10 mouse cellular contexts compared by ENCODE assay signal in the genomic region with DNA sequence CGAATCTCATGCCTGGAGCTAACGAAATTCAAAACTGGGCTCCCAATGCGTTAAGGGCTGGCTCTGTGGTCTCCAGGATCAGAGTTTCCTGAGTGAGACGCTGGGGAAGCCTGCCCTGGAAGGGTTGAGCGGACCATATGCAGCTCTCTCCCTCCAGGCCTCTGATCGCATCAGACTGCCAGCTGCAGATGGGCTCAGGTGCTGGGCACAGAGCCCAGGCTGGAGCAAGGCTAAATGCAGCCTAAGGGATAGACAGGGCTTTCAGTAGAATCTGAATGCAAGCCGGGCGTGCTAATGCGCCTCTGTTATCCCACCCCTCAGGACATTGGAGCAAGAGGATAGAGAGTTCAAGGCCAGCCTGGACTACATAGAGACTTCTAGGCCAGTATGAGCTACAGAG. TPM values are rescaled to one million over a fixed set of nuclear protein-coding genes. Genes with fewer than 3 reads are reported as not detected.
A peak's percentile ranks its signal among the peaks of the same experiment; 100 is the strongest.
DNase-seq lines count a peak whose midpoint lies in the region; ATAC-seq and TF ChIP-seq lines count a peak whose summit lies in the region.
"Had no signal": no experiment of that assay in that cellular context is flagged by ENCODE, and none has a peak within 500 bp of the region (broad histone marks: within the 10 kb centered on the region; RNA-seq: fewer than 3 reads in every experiment).

No protein-coding gene starts in this region.

- TF ChIP-seq CTCF in gastrocnemius, adult 2 months (IDR thresholded peaks at IDR 0.05) = no peak

- H3K27me3 ChIP-seq in embryonic facial prominence, embryonic 13.5 days = no peaks in the 10 kb centered on the region
- peaks cover 26% of the 10 kb centered on the region for H3K27me3 ChIP-seq in embryonic facial prominence, embryonic 10.5 days (replicated peaks; ENCODE audit: low read depth, poor library complexity, severe bottlenecking)
- no peaks in the 10 kb centered on the region for H3K27me3 ChIP-seq in lung, embryonic 15.5 days
- H3K27me3 ChIP-seq in neural tube, embryonic 12.5 days (replicated peaks) = no peaks in the 10 kb centered on the region

- intact Hi-C loops in gastrocnemius, adult 2 months (cut with DNase I) = no loop called here

- H3K9me3 ChIP-seq in embryonic facial prominence, embryonic 13.5 days = no peaks in the 10 kb centered on the region
- H3K9me3 ChIP-seq in embryonic facial prominence, embryonic 10.5 days = no peaks in the 10 kb centered on the region
- H3K9me3 ChIP-seq in lung, embryonic 15.5 days = no peaks in the 10 kb centered on the region
- no peaks in the 10 kb centered on the region for H3K9me3 ChIP-seq in neural tube, embryonic 12.5 days

- peaks cover 36% of the 10 kb centered on the region for H3K4me1 ChIP-seq in embryonic facial prominence, embryonic 13.5 days
- H3K4me1 ChIP-seq in embryonic facial prominence, embryonic 10.5 days = peaks cover 29% of the 10 kb centered on the region
- H3K4me1 ChIP-seq in lung, embryonic 15.5 days = peaks cover 36% of the 10 kb centered on the region
- H3K4me1 ChIP-seq in neural tube, embryonic 12.5 days = peaks cover 20% of the 10 kb centered on the region

- H3K27ac ChIP-seq in embryonic facial prominence, embryonic 13.5 days = peak overlapping the region; percentile 58; the same call in 1 of the 2 replicates
- H3K27ac ChIP-seq in embryonic facial prominence, embryonic 10.5 days (replicated peaks) = no peak overlapping the region
- H3K27ac ChIP-seq in lung, embryonic 15.5 days = peak overlapping the region; percentile 63
- H3K27ac ChIP-seq in gastrocnemius, adult 2 months = peak overlapping the region; percentile 29
- peak overlapping the region; percentile 26; the same call in 1 of the 2 replicates for H3K27ac ChIP-seq in neural tube, embryonic 12.5 days

- no peak for DNase-seq in embryonic facial prominence, embryonic 10.5 days (ENCODE audit: low spot score)
- DNase-seq in lung, postnatal 25 days (ENCODE audit: low spot score) = no peak
- peak; percentile 84 for DNase-seq in gastrocnemius, adult 2 months
- no peak for DNase-seq in urinary bladder, adult 2 months (ENCODE audit: low spot score)
- no peak for DNase-seq in thymus, postnatal 4 days

- no peak overlapping the region for H3K4me3 ChIP-seq in embryonic facial prominence, embryonic 13.5 days
- H3K4me3 ChIP-seq in embryonic facial prominence, embryonic 10.5 days = no peak overlapping the region
- H3K4me3 ChIP-seq in lung, embryonic 15.5 days = no peak overlapping the region
- no peak overlapping the region for H3K4me3 ChIP-seq in gastrocnemius, adult 2 months
- no peak overlapping the region for H3K4me3 ChIP-seq in neural tube, embryonic 12.5 days

- 50% methylated on average over 9 of the region's 9 CpGs for WGBS in embryonic facial prominence, embryonic 13.5 days
- 80% methylated on average over 9 of the region's 9 CpGs for WGBS in embryonic facial prominence, embryonic 10.5 days
- 64% methylated on average over 9 of the region's 9 CpGs for WGBS in lung, embryonic 15.5 days
- 65% methylated on average over 9 of the region's 9 CpGs for WGBS in neural tube, embryonic 12.5 days

- no peak for ATAC-seq in embryonic facial prominence, embryonic 13.5 days (ENCODE audit: insufficient number of reproducible peaks, insufficient read depth, low FRiP score, low TSS enrichment, low read depth)
- no peak for ATAC-seq in lung, embryonic 15.5 days (ENCODE audit: borderline replicate concordance, extremely low read depth, low FRiP score, low TSS enrichment)
- ATAC-seq in neural tube, embryonic 12.5 days (ENCODE audit: low FRiP score, low read depth) = peak; percentile 69
- ATAC-seq: activated CD4-positive, CD25-positive, alpha-beta regulatory T cell, adult 4 months had no signal

- H3K9ac ChIP-seq in embryonic facial prominence, embryonic 13.5 days = no peak overlapping the region
- no peak overlapping the region for H3K9ac ChIP-seq in lung, embryonic 15.5 days
- H3K9ac ChIP-seq in neural tube, embryonic 12.5 days = no peak overlapping the region

- no peak overlapping the region for H3K4me2 ChIP-seq in embryonic facial prominence, embryonic 13.5 days
- no peak overlapping the region for H3K4me2 ChIP-seq in lung, embryonic 15.5 days
- no peak overlapping the region for H3K4me2 ChIP-seq in neural tube, embryonic 12.5 days (replicated peaks)

- H3K36me3 ChIP-seq in embryonic facial prominence, embryonic 13.5 days = no peaks in the 10 kb centered on the region
- no peaks in the 10 kb centered on the region for H3K36me3 ChIP-seq in embryonic facial prominence, embryonic 10.5 days (replicated peaks)
- no peaks in the 10 kb centered on the region for H3K36me3 ChIP-seq in lung, embryonic 15.5 days
- no peaks in the 10 kb centered on the region for H3K36me3 ChIP-seq in neural tube, embryonic 12.5 days

RNA-seq across cellular contexts. Expression of a gene that starts 31.8 kb away (rescaled TPM):
- polyA plus RNA-seq in embryonic facial prominence, embryonic 13.5 days (2015; fragmentation: Nextera tagmentation; extraction: Ambion mirVana) = 864 and 866 TPM in 2 replicates
- polyA plus RNA-seq in embryonic facial prominence, embryonic 10.5 days (2016; fragmentation: Nextera tagmentation; extraction: Ambion mirVana) = 1,075 and 1,119 TPM in 2 replicates
- 942 and 944 TPM in 2 replicates for polyA plus RNA-seq in lung, embryonic 15.5 days (2015; fragmentation: Nextera tagmentation; extraction: Ambion mirVana)
- total RNA-seq in gastrocnemius, adult 2 months (2021) = 100 to 1,000 TPM; 181 to 192 TPM
- polyA plus RNA-seq in neural tube, embryonic 12.5 days (2016; fragmentation: Nextera tagmentation; extraction: Ambion mirVana) = 1,679 and 1,888 TPM in 2 replicates
- polyA plus RNA-seq in urinary bladder, adult 2 months (2012; rRNA removed) = 1,162 and 1,245 TPM in 2 replicates

RNA-seq across cellular contexts. Expression of a gene that starts 51.0 kb away (rescaled TPM):
- not detected in 2 replicates for polyA plus RNA-seq in embryonic facial prominence, embryonic 13.5 days (2015; fragmentation: Nextera tagmentation; extraction: Ambion mirVana)
- not detected in 2 replicates for polyA plus RNA-seq in embryonic facial prominence, embryonic 10.5 days (2016; fragmentation: Nextera tagmentation; extraction: Ambion mirVana)
- polyA plus RNA-seq in lung, embryonic 15.5 days (2015; fragmentation: Nextera tagmentation; extraction: Ambion mirVana) = not detected in 2 replicates
- not detected for total RNA-seq in gastrocnemius, adult 2 months (2021)
- polyA plus RNA-seq in neural tube, embryonic 12.5 days (2016; fragmentation: Nextera tagmentation; extraction: Ambion mirVana) = not detected in 2 replicates
- not detected in 2 replicates for polyA plus RNA-seq in urinary bladder, adult 2 months (2012; rRNA removed)
- total RNA-seq: layer of hippocampus, postnatal 36 days had no signal
- polyA plus RNA-seq: activated CD4-positive, CD25-positive, alpha-beta regulatory T cell, adult 4 months had no signal
